Mouse (Mus musculus): ENCODE data around the gene Fam107b.

GRCm38 (mm10) chr2:3692833-3693232, 122.5 kb downstream of the Fam107b start:
- no peak for TF ChIP-seq CTCF (IDR thresholded peaks at IDR 0.05; ENCODE audit: extremely low read depth, insufficient read depth, insufficient read length, insufficient replicate concordance)
- TF ChIP-seq POLR2A (IDR thresholded peaks at IDR 0.05; ENCODE audit: low read depth, low read length), result no peak
